Mouse (Mus musculus) CH12.LX (cell line): ENCODE results near the gene Chmp4b. TPM values are rescaled to one million over a fixed set of nuclear protein-coding genes. Genes with fewer than 3 reads are reported as not detected.

Experiments
- DNase-seq: peaks from one replicate; pipeline ENCODE4 v3.0.0-alpha.2; 2013; ENCODE audit errors: extremely low read depth
- H3K27ac ChIP-seq: 2 replicates; pipeline ENCODE4 v1.5.1; 2012; ENCODE audit warnings: low read depth, mild to moderate bottlenecking, control low read depth, moderate library complexity; ENCODE audit not compliant: insufficient read depth
- H3K27me3 ChIP-seq: replicated peaks from 2 replicates; pipeline ENCODE3; 2012; ENCODE audit warnings: inconsistent platforms
- H3K36me3 ChIP-seq, 2 experiments: replicated peaks in 1 of 2; 2 replicates each; pipeline versions ENCODE3 to v1.6.1; 2012; ENCODE audit warnings: inconsistent platforms in 1 of 2, low read length in 1 of 2, mild to moderate bottlenecking in 1 of 2, mixed read lengths in 1 of 2, moderate library complexity in 1 of 2; ENCODE audit not compliant: control insufficient read depth in 1 of 2, insufficient read depth in 1 of 2
- H3K4me1 ChIP-seq, 2 experiments: 2 replicates each; pipeline ENCODE4 v1.6.1; 2012; ENCODE audit warnings: inconsistent platforms in 1 of 2, moderate library complexity in 1 of 2; ENCODE audit not compliant: insufficient read depth in 2 of 2, control insufficient read depth in 1 of 2
- H3K4me2 ChIP-seq: 2 replicates; pipeline ENCODE4 v1.6.1; 2012; ENCODE audit warnings: low read depth, mild to moderate bottlenecking, control low read depth; ENCODE audit not compliant: poor library complexity, insufficient read depth, severe bottlenecking
- H3K4me3 ChIP-seq, 3 experiments: fragments of 150-350 bp in 1 of 3; sonication (generic) in 1 of 3; replicated peaks in 1 of 3; 2 replicates each; pipeline versions ENCODE3 to v1.5.1; 2011 to 2012; ENCODE audit warnings: low read depth in 2 of 3, low read length in 2 of 3, mild to moderate bottlenecking in 2 of 3, moderate library complexity in 2 of 3, control low read depth in 1 of 3, improper control_type of control experiment in 1 of 3, inconsistent platforms in 1 of 3, mixed read lengths in 1 of 3; ENCODE audit not compliant: poor library complexity in 1 of 3
- H3K79me2 ChIP-seq: replicated peaks from 2 replicates; pipeline ENCODE4 v1.6.1; 2012; ENCODE audit warnings: mild to moderate bottlenecking, moderate library complexity; ENCODE audit not compliant: control insufficient read depth, poor library complexity, insufficient read depth, severe bottlenecking; ENCODE audit errors: extremely low read depth
- H3K9ac ChIP-seq: 2 replicates; pipeline ENCODE4 v1.6.1; 2012; ENCODE audit warnings: low read depth, mild to moderate bottlenecking, control low read depth, moderate library complexity; ENCODE audit not compliant: insufficient read depth
- H3K9me3 ChIP-seq: replicated peaks from 2 replicates; pipeline ENCODE3; 2012; ENCODE audit warnings: low read length, inconsistent platforms, mixed read lengths
- BHLHE40 ChIP-seq: IDR thresholded peaks from 2 replicates; pipeline ENCODE4 v1.6.1; 2011; ENCODE audit warnings: mild to moderate bottlenecking, low read depth, low read length, improper control_type of control experiment
- CTCF ChIP-seq, 2 experiments: IDR thresholded peaks in 1 of 2; conservative IDR thresholded peaks in 1 of 2; 2 replicates each; pipeline ENCODE4 v1.5.1; 2011 to 2012; ENCODE audit warnings: low read depth in 2 of 2, low read length in 2 of 2, improper control_type of control experiment in 1 of 2, inconsistent platforms in 1 of 2, mild to moderate bottlenecking in 1 of 2, moderate library complexity in 1 of 2
- ELF1 ChIP-seq: IDR thresholded peaks from 2 replicates; pipeline ENCODE4 v1.6.1; 2014; ENCODE audit warnings: low read depth, mild to moderate bottlenecking, inconsistent platforms, low read length, improper control_type of control experiment
- ETS1 ChIP-seq: conservative IDR thresholded peaks from 2 replicates; pipeline ENCODE4 v1.6.1; 2012; ENCODE audit warnings: low read depth, mild to moderate bottlenecking, inconsistent platforms, low read length, improper control_type of control experiment, moderate library complexity
- GABPA ChIP-seq: IDR thresholded peaks from 2 replicates; pipeline ENCODE4 v1.6.1; 2012; ENCODE audit warnings: low read depth, low read length, improper control_type of control experiment, inconsistent platforms; ENCODE audit not compliant: insufficient replicate concordance
- HCFC1 ChIP-seq: IDR thresholded peaks from 2 replicates; pipeline ENCODE4 v1.6.1; 2012; ENCODE audit warnings: low read depth, mild to moderate bottlenecking, inconsistent platforms, low read length, improper control_type of control experiment
- KAT2A ChIP-seq: IDR thresholded peaks from 2 replicates; pipeline ENCODE4 v1.6.1; 2012; ENCODE audit warnings: low read length, improper control_type of control experiment, inconsistent platforms; ENCODE audit not compliant: insufficient replicate concordance
- MAX ChIP-seq: IDR thresholded peaks from 2 replicates; pipeline ENCODE4 v1.6.1; 2011; ENCODE audit warnings: low read length, improper control_type of control experiment
- NELFE ChIP-seq: IDR thresholded peaks from 2 replicates; pipeline ENCODE4 v1.6.1; 2011; ENCODE audit warnings: low read depth, low read length, improper control_type of control experiment
- POLR2A ChIP-seq: IDR thresholded peaks from 2 replicates; pipeline ENCODE4 v1.6.1; 2011; ENCODE audit warnings: low read depth, mild to moderate bottlenecking, improper control_type of control experiment, low read length
- TBP ChIP-seq: conservative IDR thresholded peaks from 2 replicates; pipeline ENCODE4 v1.6.1; 2011; ENCODE audit warnings: low read depth, low read length, improper control_type of control experiment
- UBTF ChIP-seq: IDR thresholded peaks from 2 replicates; pipeline ENCODE4 v1.6.1; 2012; ENCODE audit warnings: low read depth, mild to moderate bottlenecking, inconsistent platforms, low read length, improper control_type of control experiment, moderate library complexity
- USF2 ChIP-seq: conservative IDR thresholded peaks from 2 replicates; pipeline ENCODE4 v1.6.1; 2011; ENCODE audit warnings: low read depth, low read length, improper control_type of control experiment
- ZMIZ1 ChIP-seq: IDR thresholded peaks from 2 replicates; pipeline ENCODE4 v1.6.1; 2012; ENCODE audit warnings: low read depth, mild to moderate bottlenecking, inconsistent platforms, low read length, improper control_type of control experiment
- ZNF384 ChIP-seq: IDR thresholded peaks from 2 replicates; pipeline ENCODE4 v1.6.1; 2012; ENCODE audit warnings: low read depth, low read length, improper control_type of control experiment, inconsistent platforms
- dilution Hi-C: fragments of 300-500 bp; cut with MboI; formaldehyde crosslinking; loops from 2 replicates; pipeline ENCODE4 v1.14.3; 2020; ENCODE audit warnings: low sequenced_read_pairs; ENCODE audit not compliant: extremely low pct_unique_long_range_greater_than_20kb, extremely low pct_ligation_motif_present
- in situ Hi-C: fragments of 300-500 bp; cut with MboI; formaldehyde crosslinking; loops from 3 replicates; pipeline ENCODE4 v1.14.3; 2019; ENCODE audit warnings: low sequenced_read_pairs, low pct_ligation_motif_present, low pct_unique_long_range_greater_than_20kb, mixed read lengths
- polyA plus RNA-seq: library from polyadenylated mRNA; unstranded; fragments of >175 nt; gene quantifications from 2 replicates; pipeline ENCODE4 v1.2.1, GENCODE M21; 2012; ENCODE audit warnings: low read depth; ENCODE audit not compliant: insufficient read length
- total RNA-seq, 2 experiments: library from RNA; depleted of rRNA; stranded (reverse); fragments of 300-350 nt in 1 of 2; fragments of >200 nt in 1 of 2; gene quantifications; 2 replicates each; pipeline ENCODE4 v1.2.3; 2012 to 2014

Chmp4b gene
- total and polyA plus RNA-seq, 3 experiments: 105 to 152 (median 113) TPM

DNA sequence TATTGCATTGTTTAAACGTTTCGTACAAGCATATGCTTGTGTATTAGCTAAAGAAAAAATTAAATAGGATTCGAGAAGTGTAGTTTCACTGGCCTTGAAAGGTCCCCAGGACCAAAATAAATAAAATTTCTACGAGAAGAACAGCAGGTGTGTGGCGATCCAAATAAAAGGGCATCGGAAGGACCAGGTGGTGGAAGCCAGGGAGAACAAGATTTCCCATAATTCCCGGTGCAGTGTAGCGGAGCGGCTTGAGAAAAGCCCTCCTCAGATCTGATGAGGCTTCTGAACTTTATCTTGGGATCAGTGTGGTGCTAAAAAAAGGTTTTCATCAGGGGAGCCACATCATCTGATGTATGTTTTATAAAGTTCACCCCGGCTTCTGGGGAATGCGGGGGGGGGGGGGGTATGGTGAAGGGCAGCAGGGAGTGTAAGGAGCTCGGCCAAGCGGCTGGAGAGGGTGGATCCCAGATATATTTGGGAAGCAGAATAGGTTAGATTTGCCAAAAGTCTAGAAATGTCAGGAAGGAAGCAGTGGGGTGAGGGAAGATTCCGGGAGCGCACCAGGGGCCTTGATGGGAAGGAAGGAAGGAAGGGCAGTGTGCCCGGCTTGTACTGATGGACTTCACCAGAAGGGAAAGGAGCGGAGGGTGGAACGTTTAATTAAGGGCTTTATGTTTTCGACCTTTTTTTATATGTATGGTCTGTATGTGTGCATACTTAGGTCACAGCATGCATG, 36.5 kb upstream of the Chmp4b start:
- Histone ChIP-seq H3K27ac (no peak overlapping the region), H3K9ac (no peak overlapping the region), H3K36me3 (no peaks in the 10 kb centered on the region), H3K9me3 (no peaks in the 10 kb centered on the region), H3K4me2 (no peak overlapping the region), H3K79me2 (no peaks in the 10 kb centered on the region)
- in situ Hi-C loops: no loop called here
- dilution Hi-C loops: no loop called here
- TF ChIP-seq ELF1 (no peak), USF2 (no peak), GABPA (no peak), CTCF (conservative IDR thresholded peaks at IDR 0.05 in 1 of 2, IDR thresholded peaks at IDR 0.05 in 1 of 2; ENCODE audit: low read depth in 2 of 2, low read length in 2 of 2) (no peak), TBP (no peak), BHLHE40 (no peak), HCFC1 (no peak)
- TF ChIP-seq, all 38 proteins: peak for 0
- DNase-seq: no peak
- Histone ChIP-seq H3K27me3 (no peaks in the 10 kb centered on the region), H3K4me3 (no peak overlapping the region), H3K4me1 (peaks cover 0 to 9% of the 10 kb centered on the region in 2 experiments; a peak in 3 of 4 replicates)

DNA sequence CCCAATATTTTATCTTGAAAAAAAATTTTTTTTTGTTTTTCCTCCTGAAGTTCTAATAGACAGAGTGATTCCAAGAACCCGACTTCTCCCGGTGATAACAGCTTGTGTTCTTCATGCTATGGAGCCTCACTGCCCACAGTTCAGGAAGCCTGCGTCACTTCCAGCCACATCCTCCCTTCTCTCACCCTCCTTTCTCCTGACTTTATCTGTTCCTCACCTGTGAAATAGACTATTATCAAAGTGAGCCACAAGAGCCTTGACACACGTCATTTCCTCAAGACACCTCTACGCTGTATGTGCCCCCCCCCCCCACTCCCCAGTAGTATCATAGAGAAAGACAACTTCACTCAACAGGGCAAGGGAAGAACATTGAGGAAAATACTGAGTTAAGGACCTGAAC, 35.8 kb upstream of the Chmp4b start:
- H3K4me2 ChIP-seq: no peak overlapping the region

GRCm38 (mm10) chr2:154617061-154617460, 34.4 kb upstream of the Chmp4b start:
- Histone ChIP-seq H3K4me2 (no peak overlapping the region), H3K79me2 (no peaks in the 10 kb centered on the region), H3K4me1 (peaks cover 0 to 8% of the 10 kb centered on the region in 2 experiments; a peak in 3 of 4 replicates), H3K27me3 (no peaks in the 10 kb centered on the region), H3K9me3 (no peaks in the 10 kb centered on the region), H3K4me3 (no peak overlapping the region), H3K9ac (no peak overlapping the region), H3K36me3 (peaks cover 0 to 4% of the 10 kb centered on the region in 2 experiments), H3K27ac (no peak overlapping the region)
- dilution Hi-C loops (no loop called here), in situ Hi-C loops (no loop called here)
- no peak for TF ChIP-seq NELFE
- no peak for TF ChIP-seq KAT2A
- DNase-seq: no peak

More for the DNA sequence above, 35.8 kb upstream of the Chmp4b start:
- Histone ChIP-seq H3K9me3 (no peaks in the 10 kb centered on the region), H3K27me3 (no peaks in the 10 kb centered on the region), H3K79me2 (no peaks in the 10 kb centered on the region), H3K4me3 (no peak overlapping the region), H3K9ac (no peak overlapping the region), H3K36me3 (no peaks in the 10 kb centered on the region), H3K4me1 (peaks cover 0 to 9% of the 10 kb centered on the region in 2 experiments; a peak in 3 of 4 replicates), H3K27ac (no peak overlapping the region)
- DNase-seq: no peak
- dilution Hi-C loops: no loop called here
- TF ChIP-seq ETS1: no peak
- TF ChIP-seq UBTF: no peak
- TF ChIP-seq POLR2A: no peak
- no peak for TF ChIP-seq ZMIZ1
- no peak for TF ChIP-seq ZNF384
- no peak for TF ChIP-seq MAX
- in situ Hi-C loops: no loop called here
